Mouse (Mus musculus) hematopoietic stem cell, adult 5-6 weeks (primary cell): ENCODE measurements around the gene Aox3. TPM values are rescaled to one million over a fixed set of nuclear protein-coding genes. Genes with fewer than 3 reads are reported as not detected.

Source experiments
- ATAC-seq, 2 experiments: fragments of 125-278 bp in 1 of 2; replicated peaks in 1 of 2; 2 replicates each; pipeline ENCODE4 v1.8.0; 2016 to 2017; ENCODE audit warnings: inconsistent platforms in 2 of 2, mild to moderate bottlenecking in 2 of 2, moderate number of reproducible peaks in 2 of 2, low read depth in 1 of 2, moderate TSS enrichment in 1 of 2; ENCODE audit not compliant: low FRiP score in 2 of 2, poor library complexity in 2 of 2, severe bottlenecking in 2 of 2, insufficient read depth in 1 of 2, low TSS enrichment in 1 of 2
- total RNA-seq: library from RNA; stranded (forward); fragments of 172-1452, 232-1000 nt; gene quantifications from 2 replicates; pipeline ENCODE4 v1.2.3, GENCODE M21; 2017

Gene Aox3
- total RNA-seq, 1 experiment from 2014 or later = not detected

DNA sequence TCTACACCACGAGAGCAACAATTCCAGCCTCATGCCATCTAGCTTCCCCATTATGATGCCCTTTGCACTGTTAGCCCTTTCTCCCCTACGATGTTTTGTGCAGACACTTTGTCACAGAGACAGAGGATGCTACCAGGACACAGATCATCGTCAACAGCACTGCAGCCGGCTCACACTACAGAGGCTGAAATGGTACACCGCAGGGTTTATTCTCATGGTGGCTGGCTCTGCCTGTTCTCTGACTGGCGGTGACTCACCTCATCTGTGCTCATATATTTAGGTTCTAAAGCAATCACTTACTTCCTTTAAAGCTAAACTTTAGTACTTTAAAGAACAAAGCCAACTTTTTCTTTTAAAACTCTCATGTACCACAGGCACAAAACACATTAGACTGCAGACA is 34.8 kb downstream of the Aox3 start:
- ATAC-seq = no peak

- ATAC-seq = no peak
Measured at GRCm38 (mm10) chr1:58152247-58152646, 39.3 kb downstream of the Aox3 start.

DNA sequence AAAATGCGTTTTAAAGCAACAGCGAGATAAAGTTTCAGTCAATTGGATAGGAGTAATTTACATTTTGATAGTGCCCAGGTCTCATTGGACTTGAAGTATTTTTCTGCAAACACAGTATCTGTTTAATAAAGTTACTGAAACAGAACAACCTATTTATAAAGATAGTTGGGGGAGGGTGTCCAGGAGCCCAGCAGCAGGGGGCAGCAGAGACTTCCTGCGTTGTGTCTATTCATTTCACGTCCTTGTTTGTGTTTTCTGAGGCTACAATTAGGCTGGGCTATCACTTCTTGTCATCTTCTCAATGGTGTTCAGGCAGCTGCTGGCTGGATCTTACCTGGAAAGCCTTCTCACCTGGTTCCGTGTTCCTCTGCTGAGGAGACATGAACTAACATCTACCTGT is 43.8 kb downstream of the Aox3 start:
- ATAC-seq = peak; percentile 42 to 60; a peak in 2 of 4 replicates

DNA sequence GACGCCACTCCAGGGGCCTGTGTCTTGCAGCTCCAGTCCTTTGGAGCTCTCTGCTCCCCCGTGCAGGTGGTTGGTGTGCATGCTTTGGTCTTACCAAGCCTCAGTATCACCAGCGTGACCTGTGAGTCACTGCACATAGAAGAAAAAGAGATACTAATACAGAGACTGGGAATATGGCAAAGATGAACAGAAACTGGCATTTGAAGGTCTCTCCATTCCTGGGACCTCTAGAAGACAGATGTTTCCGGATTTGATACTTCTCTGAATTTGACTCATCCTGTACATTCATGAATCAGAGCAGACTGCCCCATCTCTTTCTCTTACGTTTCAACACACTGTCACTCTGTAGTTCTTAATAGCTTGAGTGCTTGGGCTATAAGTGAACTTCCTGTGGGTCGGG is 57.0 kb downstream of the Aox3 start:
- no peak for ATAC-seq

DNA sequence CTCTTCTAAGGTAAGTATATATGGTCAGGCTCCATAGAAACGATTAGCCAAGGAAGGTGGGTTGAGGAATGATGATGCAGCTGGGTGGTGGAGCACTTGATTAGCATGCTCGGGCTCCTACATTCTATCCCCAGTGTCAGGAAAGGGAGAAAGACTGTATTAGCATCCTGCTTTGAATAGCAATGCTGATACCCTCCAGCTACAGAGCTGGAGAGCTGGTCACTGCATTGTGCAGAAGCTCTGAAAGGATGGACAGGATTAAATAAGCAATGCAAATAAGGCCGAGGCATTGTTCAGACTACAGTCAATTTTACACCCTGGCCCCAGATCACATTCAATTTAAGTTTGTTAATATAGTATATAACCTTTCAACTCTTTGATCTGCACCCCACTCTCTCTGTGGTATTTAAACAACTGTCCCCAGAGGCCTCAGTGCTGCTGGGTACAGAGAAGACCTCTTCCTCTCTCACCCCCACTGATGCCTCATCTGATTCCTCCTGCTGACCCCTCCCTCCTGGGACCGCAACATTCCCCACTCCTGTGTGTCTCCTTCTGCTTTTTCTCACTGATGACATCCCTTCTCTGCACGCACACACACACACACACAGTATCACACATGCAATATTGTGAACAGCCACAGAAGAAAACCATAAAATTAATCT is 75.7 kb downstream of the Aox3 start:
- ATAC-seq = no peak

- ATAC-seq = no peak
Measured at GRCm38 (mm10) chr1:58194317-58194716, 81.4 kb downstream of the Aox3 start.

- ATAC-seq = no peak
Measured at GRCm38 (mm10) chr1:58194988-58195387, 82.1 kb downstream of the Aox3 start.

- peak; percentile 73 to 82 for ATAC-seq
Measured at GRCm38 (mm10) chr1:58195541-58195940, 82.6 kb downstream of the Aox3 start.

- ATAC-seq = no peak
Measured at GRCm38 (mm10) chr1:58197023-58197422, 84.1 kb downstream of the Aox3 start.

- no peak for ATAC-seq
Measured at GRCm38 (mm10) chr1:58198386-58198785, 85.5 kb downstream of the Aox3 start.

GRCm38 (mm10) chr1:58210203-58210602 is 97.3 kb downstream of the Aox3 start, which contains the start of gene Aox4:
Aox4 (plus strand) TSS chr1:58210397.
- peak; percentile 97 to 98 for ATAC-seq

- ATAC-seq = no peak
Measured at GRCm38 (mm10) chr1:58212805-58213204, 99.9 kb downstream of the Aox3 start.

GRCm38 (mm10) chr1:58213838-58214237 is 100.9 kb downstream of the Aox3 start:
- ATAC-seq = no peak

DNA sequence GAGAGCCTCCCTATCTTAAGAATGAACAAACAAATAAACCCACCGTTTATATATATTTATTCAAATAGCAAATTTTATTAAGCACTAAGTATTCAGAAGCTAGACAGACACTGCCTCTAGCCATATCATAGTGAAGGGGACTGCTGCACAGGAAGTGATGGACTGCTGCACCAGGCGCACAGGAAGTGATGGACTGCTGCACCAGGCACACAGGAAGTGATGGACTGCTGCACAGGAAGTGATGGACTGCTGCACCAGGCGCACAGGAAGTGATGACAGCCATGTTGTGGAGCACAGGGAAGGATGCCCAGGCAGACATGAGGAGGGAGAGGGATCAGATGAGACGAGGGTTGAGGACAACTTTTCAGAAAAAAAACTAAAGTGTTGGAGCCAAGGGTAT is 102.4 kb downstream of the Aox3 start:
- peak; percentile 66 to 81 for ATAC-seq

DNA sequence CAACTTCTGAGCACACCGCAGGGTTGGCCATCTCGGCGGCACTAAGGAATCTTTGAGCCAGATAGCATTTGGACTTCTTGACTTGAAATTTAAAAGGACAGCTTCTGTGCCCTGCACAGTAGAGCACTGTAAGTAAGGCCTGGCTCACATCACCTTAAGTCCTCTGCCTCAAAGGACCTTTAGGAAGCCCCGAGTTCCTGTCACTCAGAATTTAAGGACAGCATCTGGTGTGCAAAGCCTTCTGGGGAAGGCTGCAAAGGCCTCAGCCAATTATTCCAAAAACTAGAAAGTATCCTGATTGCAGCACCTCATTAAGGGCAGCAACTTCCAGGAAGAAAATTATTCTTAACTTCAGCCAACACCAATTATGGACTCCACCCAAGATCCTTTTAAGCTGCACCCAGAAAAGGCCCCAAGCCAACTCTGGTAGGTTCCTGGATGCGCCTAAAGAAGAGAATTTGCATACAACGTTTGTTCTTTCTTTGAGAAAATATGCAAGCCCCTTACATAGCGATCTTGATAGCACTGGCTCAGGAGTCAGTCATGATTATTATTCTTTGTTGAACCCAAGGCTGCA is 103.1 kb downstream of the Aox3 start:
- ATAC-seq = no peak

DNA sequence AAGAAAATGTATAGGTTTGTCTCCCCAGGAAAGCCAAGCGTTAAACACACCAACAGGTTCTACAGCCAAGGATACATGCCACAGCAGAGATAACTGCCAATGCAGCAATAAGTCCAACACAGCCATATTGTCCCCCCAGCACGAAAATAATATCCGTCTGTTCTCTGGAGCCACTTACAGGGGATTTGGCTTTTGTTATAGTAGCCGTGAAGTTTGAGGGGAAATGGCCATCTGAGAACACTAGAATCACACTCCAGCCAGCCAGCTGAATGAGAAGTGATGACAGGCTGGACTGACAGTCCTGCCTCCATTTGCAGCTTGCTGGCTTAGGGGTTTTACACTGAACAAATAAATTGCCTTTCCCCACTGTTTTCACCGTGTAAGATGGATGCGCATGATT is 108.1 kb downstream of the Aox3 start:
- no peak for ATAC-seq

- no peak for ATAC-seq
Measured at GRCm38 (mm10) chr1:58221879-58222278, 108.9 kb downstream of the Aox3 start.

- ATAC-seq = no peak
Measured at GRCm38 (mm10) chr1:58228086-58228485, 115.2 kb downstream of the Aox3 start.

- ATAC-seq = no peak
Measured at GRCm38 (mm10) chr1:58228916-58229315, 116.0 kb downstream of the Aox3 start.
